Mouse (Mus musculus) forebrain, embryonic 11.5 days (tissue): ENCODE data around the gene Ppp6r1. TPM values are rescaled to one million over a fixed set of nuclear protein-coding genes. Genes with fewer than 3 reads are reported as not detected.
A peak's percentile ranks its signal among the peaks of the same experiment; 100 is the strongest.

ENCODE experiments used
- ATAC-seq: fragments of 200-750 bp; cut with Nextera tagmentation; replicated peaks from 2 replicates; pipeline ENCODE4 v1.8.0; 2017; ENCODE audit warnings: moderate TSS enrichment; ENCODE audit not compliant: low FRiP score
- DNase-seq: peaks from one replicate; pipeline ENCODE4 v3.0.0-alpha.2; 2017; ENCODE audit warnings: low spot score
- H3K27ac ChIP-seq: fragments of 300-500 bp; sonication (generic); 2 replicates; pipeline ENCODE4 v1.5.1; 2014; ENCODE audit warnings: low read depth, low read length
- H3K27me3 ChIP-seq: fragments of 300-500 bp; sonication (generic); 2 replicates; pipeline ENCODE4 v1.6.1; 2014; ENCODE audit warnings: mild to moderate bottlenecking, low read length, mixed read lengths; ENCODE audit not compliant: control insufficient read depth, insufficient read depth
- H3K36me3 ChIP-seq: fragments of 300-500 bp; sonication (generic); 2 replicates; pipeline ENCODE4 v1.6.1; 2014; ENCODE audit warnings: mild to moderate bottlenecking, low read length, moderate library complexity, mixed read lengths; ENCODE audit not compliant: control insufficient read depth, insufficient read depth
- H3K4me1 ChIP-seq: fragments of 300-500 bp; sonication (generic); replicated peaks from 2 replicates; pipeline ENCODE4 v1.6.1; 2014; ENCODE audit warnings: low read length, mixed read lengths; ENCODE audit not compliant: control insufficient read depth, insufficient read depth
- H3K4me2 ChIP-seq: fragments of 300-500 bp; sonication (generic); 2 replicates; pipeline ENCODE4 v1.6.1; 2014; ENCODE audit warnings: low read depth, mild to moderate bottlenecking, low read length, moderate library complexity, mixed read lengths; ENCODE audit not compliant: severe bottlenecking
- H3K4me3 ChIP-seq: fragments of 300-500 bp; sonication (generic); 2 replicates; pipeline ENCODE4 v1.5.1; 2014; ENCODE audit warnings: low read depth, low read length
- H3K9ac ChIP-seq: fragments of 300-500 bp; sonication (generic); 2 replicates; pipeline ENCODE4 v1.6.1; 2014; ENCODE audit warnings: low read length
- H3K9me3 ChIP-seq: fragments of 300-500 bp; sonication (generic); 2 replicates; pipeline ENCODE4 v1.6.1; 2016; ENCODE audit warnings: low read length, mixed read lengths; ENCODE audit not compliant: control insufficient read depth
- WGBS: fragments of 180-500 bp; shearing (Covaris S2); extraction: QIAGEN DNeasy Blood & Tissue Kit; methylation state at CpG from one replicate; pipeline ENCODE4 v1.1.7; 2014; 5-methylcytosine and 5-hydroxymethylcytosine counted together
- polyA plus RNA-seq: library from polyadenylated mRNA; unstranded; fragments of >200 nt; fragmentation: Nextera tagmentation; extraction: Ambion mirVana; gene quantifications from 2 replicates; pipeline ENCODE4 v1.2.1, GENCODE M21; 2014

Ppp6r1 gene
- polyA plus RNA-seq, result 6.6 and 7.1 TPM in 2 replicates

DNA sequence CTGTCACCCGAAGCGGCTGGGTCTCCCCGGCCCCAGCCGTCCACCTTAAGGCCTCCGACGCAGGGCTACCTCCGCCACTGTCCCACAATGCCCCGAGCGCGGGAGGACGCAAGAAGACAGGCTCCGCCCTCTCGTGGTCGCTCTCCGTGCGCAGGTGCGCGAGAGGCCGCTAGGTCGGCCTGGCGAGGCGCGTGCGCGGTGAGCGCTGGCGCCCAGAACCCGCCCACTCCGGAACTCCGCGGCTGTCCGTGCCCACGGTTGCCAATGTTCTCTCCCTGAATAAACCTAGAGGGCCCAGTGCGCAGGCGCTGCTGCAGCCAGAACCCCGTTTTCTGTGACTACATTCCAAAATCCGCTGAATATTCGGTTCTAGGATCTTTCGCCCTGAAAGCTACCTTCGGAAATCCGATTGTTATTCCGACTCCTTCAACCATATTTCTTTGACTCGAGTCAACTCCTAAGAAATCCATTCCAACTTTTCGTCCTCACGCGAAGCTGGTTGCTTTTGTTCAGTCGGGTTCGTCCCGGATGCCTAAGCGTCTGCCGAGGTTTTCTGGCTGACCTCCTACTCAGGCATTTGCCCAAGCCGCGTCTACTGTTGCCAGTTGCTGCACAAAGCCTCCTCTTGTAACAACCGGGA, at the start of gene Ppp6r1:
TSS of gene Ppp6r1 (minus strand) at position 108 of the 640 bp plus-strand sequence.
- no peaks in the 10 kb centered on the region for H3K27me3 ChIP-seq
- DNase-seq (peak; percentile 97), ATAC-seq (peak; percentile 97)
- H3K4me1 ChIP-seq, result peaks cover 9% of the 10 kb centered on the region; the same call in 1 of the 2 replicates
- peak within 1 kb of the TSS; percentile 91 for H3K4me2 ChIP-seq
- WGBS, result under 1% methylated on average over 54 of the region's 54 CpGs
- no peaks in the 10 kb centered on the region for H3K36me3 ChIP-seq
- peak within 1 kb of the TSS; percentile 89 for H3K4me3 ChIP-seq
- H3K9ac ChIP-seq, result peak within 1 kb of the TSS; percentile 93
- peak within 1 kb of the TSS; percentile 92 for H3K27ac ChIP-seq
- H3K9me3 ChIP-seq, result no peaks in the 10 kb centered on the region

GRCm38 (mm10) chr7:4705098-4705497, 46.3 kb upstream of the Ppp6r1 start:
- Histone ChIP-seq H3K36me3 (peaks cover 12% of the 10 kb centered on the region; the same call in 1 of the 2 replicates), H3K4me1 (no peaks in the 10 kb centered on the region), H3K4me2 (no peak overlapping the region), H3K4me3 (no peak overlapping the region), H3K27ac (no peak overlapping the region), H3K9me3 (no peaks in the 10 kb centered on the region), H3K9ac (peak overlapping the region; percentile 4; the same call in 1 of the 2 replicates), H3K27me3 (no peaks in the 10 kb centered on the region)
- 30% methylated on average over 18 of the region's 18 CpGs for WGBS
- DNase-seq, result peak; percentile 75
- ATAC-seq, result no peak

DNA sequence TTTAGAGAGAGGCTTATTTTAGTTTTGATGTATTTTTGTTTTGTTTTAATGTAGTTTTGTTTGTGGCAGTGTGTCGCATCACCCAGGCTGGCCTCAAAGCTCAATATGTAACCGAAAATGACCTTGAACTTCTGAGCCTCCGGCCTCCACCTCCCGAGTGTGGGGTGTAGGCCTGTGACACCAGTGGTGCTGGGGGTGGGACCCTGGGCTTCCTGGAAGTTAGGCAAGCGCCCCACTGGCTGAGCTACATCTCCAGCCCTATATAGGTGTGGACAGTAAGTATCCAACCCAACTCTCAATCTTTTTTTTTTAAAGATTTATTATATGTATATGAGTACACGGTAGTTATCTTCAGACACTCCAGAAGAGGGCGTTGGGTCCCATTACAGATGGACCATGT, 44.4 kb upstream of the Ppp6r1 start:
- Histone ChIP-seq H3K4me1 (no peaks in the 10 kb centered on the region), H3K27me3 (no peaks in the 10 kb centered on the region), H3K36me3 (peaks cover 10% of the 10 kb centered on the region; the same call in 1 of the 2 replicates), H3K27ac (no peak overlapping the region), H3K4me2 (no peak overlapping the region), H3K9ac (no peak overlapping the region), H3K9me3 (no peaks in the 10 kb centered on the region), H3K4me3 (no peak overlapping the region)
- WGBS, result 96% methylated on average over 7 of the region's 7 CpGs
- no peak for ATAC-seq
- DNase-seq, result no peak

- Histone ChIP-seq H3K9me3 (no peaks in the 10 kb centered on the region), H3K4me3 (no peak overlapping the region), H3K4me2 (no peak overlapping the region), H3K36me3 (peaks cover 6% of the 10 kb centered on the region; the same call in 1 of the 2 replicates), H3K27me3 (no peaks in the 10 kb centered on the region), H3K27ac (no peak overlapping the region), H3K9ac (no peak overlapping the region), H3K4me1 (no peaks in the 10 kb centered on the region)
- no peak for ATAC-seq
- WGBS, result 51% methylated on average over 8 of the region's 8 CpGs
- no peak for DNase-seq
These were observed 43.5 kb upstream of the Ppp6r1 start for GRCm38 (mm10) chr7:4702334-4702733.

DNA sequence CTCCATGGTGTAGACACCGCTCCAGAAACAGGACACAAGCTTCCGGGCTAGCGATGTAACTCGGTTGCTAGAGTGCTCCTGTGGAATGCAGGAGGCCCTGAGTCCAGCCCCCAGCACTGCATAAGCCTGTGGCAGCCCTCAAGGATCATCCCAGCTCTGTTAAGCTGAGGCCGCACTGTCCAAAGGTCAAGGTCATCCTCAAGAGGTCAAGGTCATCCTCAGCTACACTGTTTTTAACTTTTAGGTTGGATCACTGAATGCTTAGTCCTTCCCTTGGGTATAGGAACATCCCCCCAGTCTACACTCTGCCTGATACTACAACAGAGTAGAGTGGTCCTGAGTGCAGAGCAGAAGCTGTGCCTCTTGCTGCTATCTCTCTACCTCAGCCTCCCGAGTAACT, 34.2 kb upstream of the Ppp6r1 start:
- WGBS, result 84% methylated on average over 6 of the region's 6 CpGs
- Histone ChIP-seq H3K4me3 (no peak overlapping the region), H3K4me2 (no peak overlapping the region), H3K27ac (no peak overlapping the region), H3K4me1 (peaks cover 4% of the 10 kb centered on the region; the same call in 1 of the 2 replicates), H3K9ac (no peak overlapping the region), H3K27me3 (no peaks in the 10 kb centered on the region), H3K9me3 (no peaks in the 10 kb centered on the region), H3K36me3 (peaks cover 2% of the 10 kb centered on the region; the same call in 1 of the 2 replicates)
- DNase-seq, result no peak
- ATAC-seq, result no peak

DNA sequence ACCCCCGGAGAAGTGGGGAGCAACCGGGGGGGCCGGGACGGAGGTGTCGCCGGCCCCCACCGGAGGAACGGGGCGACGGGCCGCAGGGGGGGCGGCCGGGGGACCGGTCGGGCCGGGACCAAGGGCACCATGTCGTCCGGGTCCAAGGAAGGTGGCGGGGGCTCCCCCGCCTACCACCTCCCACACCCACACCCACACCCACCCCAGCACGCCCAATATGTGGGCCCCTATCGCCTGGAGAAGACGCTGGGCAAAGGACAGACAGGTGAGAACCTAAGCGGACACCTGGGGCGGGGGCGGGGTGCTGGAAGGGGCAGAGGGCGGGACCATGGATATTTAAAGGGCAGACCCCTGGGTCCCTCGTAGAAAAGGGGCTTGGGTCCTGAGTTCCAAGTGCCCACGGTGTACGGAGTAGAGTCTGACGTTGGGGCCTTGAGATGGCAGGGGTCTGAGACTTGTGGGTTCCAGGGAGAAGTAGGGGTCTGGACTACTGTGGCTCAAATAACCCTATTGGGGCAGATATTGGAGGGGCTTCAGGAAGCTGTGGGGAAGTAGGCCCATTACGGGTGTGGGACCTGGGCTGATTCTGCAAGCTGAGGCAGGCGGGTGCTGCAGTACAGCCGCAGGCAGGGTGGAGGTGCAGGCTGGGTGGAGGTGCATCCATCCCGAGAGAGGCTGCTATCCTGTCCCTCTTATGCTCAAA, 32.3 kb upstream of the Ppp6r1 start:
- H3K9me3 ChIP-seq, result no peaks in the 10 kb centered on the region
- peaks cover 4% of the 10 kb centered on the region; the same call in 1 of the 2 replicates for H3K4me1 ChIP-seq
- peak; percentile 61 for DNase-seq
- H3K4me2 ChIP-seq, result peak overlapping the region; percentile 85
- peak overlapping the region; percentile 100 for H3K9ac ChIP-seq
- no peaks in the 10 kb centered on the region for H3K27me3 ChIP-seq
- ATAC-seq, result peak; percentile 74
- peak overlapping the region; percentile 92 for H3K27ac ChIP-seq
- peaks cover 2% of the 10 kb centered on the region; the same call in 1 of the 2 replicates for H3K36me3 ChIP-seq
- 6% methylated on average over 17 of the region's 35 CpGs for WGBS
- H3K4me3 ChIP-seq, result peak overlapping the region; percentile 99

DNA sequence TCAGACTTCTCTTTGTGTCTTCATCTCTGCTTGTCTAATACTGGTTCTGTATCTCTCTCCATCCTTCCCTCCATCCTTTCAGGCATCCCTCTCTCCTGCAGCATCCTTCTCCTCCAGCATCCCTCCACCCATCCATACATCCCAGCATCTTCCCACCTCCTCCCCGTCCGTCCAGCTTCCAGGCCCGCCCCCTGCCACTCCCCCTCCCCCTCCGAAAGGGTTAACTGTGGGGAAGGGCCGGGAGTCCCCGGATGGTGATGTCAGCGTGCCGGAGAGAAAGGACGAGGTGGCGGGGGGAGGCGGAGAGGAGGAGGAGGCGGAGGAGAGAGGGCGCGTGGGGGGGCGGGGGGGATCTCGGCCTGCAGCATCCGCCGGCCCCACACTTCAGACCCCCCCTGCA, 31.6 kb upstream of the Ppp6r1 start, which contains the start of gene Brsk1:
TSS of gene Brsk1 (plus strand) at position 218 of the 400 bp plus-strand sequence.
- H3K4me1 ChIP-seq, result peaks cover 4% of the 10 kb centered on the region; the same call in 1 of the 2 replicates
- DNase-seq (peak; percentile 96), ATAC-seq (peak; percentile 89)
- H3K27ac ChIP-seq, result peak within 1 kb of the TSS; percentile 92
- no peaks in the 10 kb centered on the region; the same call in 1 of the 2 replicates for H3K36me3 ChIP-seq
- H3K9ac ChIP-seq, result peak within 1 kb of the TSS; percentile 100
- H3K4me2 ChIP-seq, result peak within 1 kb of the TSS; percentile 85
- peak within 1 kb of the TSS; percentile 99 for H3K4me3 ChIP-seq
- no peaks in the 10 kb centered on the region for H3K9me3 ChIP-seq
- WGBS, result under 1% methylated on average over 9 of the region's 18 CpGs
- no peaks in the 10 kb centered on the region for H3K27me3 ChIP-seq

GRCm38 (mm10) chr7:4684632-4685417, 26.0 kb upstream of the Ppp6r1 start, which contains the start of gene Hspbp1:
Hspbp1 (minus strand) TSS chr7:4685068.
- peak; percentile 98 for ATAC-seq
- under 1% methylated on average over 32 of the region's 32 CpGs for WGBS

More at GRCm38 (mm10) chr7:4684632-4685417, 26.0 kb upstream of the Ppp6r1 start, which contains the start of gene Hspbp1:
- no peaks in the 10 kb centered on the region for H3K36me3 ChIP-seq
- H3K4me2 ChIP-seq, result peak within 1 kb of the TSS; percentile 77
- peak within 1 kb of the TSS; percentile 57; the same call in 1 of the 2 replicates for H3K27ac ChIP-seq
- H3K9ac ChIP-seq, result peak within 1 kb of the TSS; percentile 63
- DNase-seq, result peak; percentile 95
- H3K4me3 ChIP-seq, result peak within 1 kb of the TSS; percentile 77
- H3K9me3 ChIP-seq, result no peaks in the 10 kb centered on the region
- no peaks in the 10 kb centered on the region; the same call in 1 of the 2 replicates for H3K4me1 ChIP-seq
- no peaks in the 10 kb centered on the region for H3K27me3 ChIP-seq
